ENCODE assay signal across 9 mouse cellular contexts in genomic region chr11:21079851-21080362, GRCm38 (mm10). TPM values are rescaled to one million over a fixed set of nuclear protein-coding genes. Genes with fewer than 3 reads are reported as not detected.
DNase-seq lines count a peak whose midpoint lies in the region; ATAC-seq and TF ChIP-seq lines count a peak whose summit lies in the region.
"Had no signal": no experiment of that assay in that cellular context is flagged by ENCODE, and none has a peak within 500 bp of the region (broad histone marks: within the 10 kb centered on the region; RNA-seq: fewer than 3 reads in every experiment).

No protein-coding gene starts in this region.

- no peaks in the 10 kb centered on the region for H3K79me2 ChIP-seq in liver, adult 2 months (ENCODE audit: control insufficient read depth, insufficient read depth, low read length)

- no peak for TF ChIP-seq CTCF in liver, adult 2 months (IDR thresholded peaks at IDR 0.05; ENCODE audit: low read depth, low read length)
- no peak for TF ChIP-seq CTCF in lung, embryonic 14.5 days (IDR thresholded peaks at IDR 0.05; ENCODE audit: low read depth)
- TF ChIP-seq CTCF in stomach, postnatal 0 days (IDR thresholded peaks at IDR 0.05; ENCODE audit: low read depth), result no peak

- no peak overlapping the region for H3K4me2 ChIP-seq in liver, embryonic 12.5 days
- H3K4me2 ChIP-seq in lung, embryonic 14.5 days, result no peak overlapping the region
- H3K4me2 ChIP-seq in stomach, postnatal 0 days (replicated peaks; ENCODE audit: low read depth), result no peak overlapping the region

- no peak overlapping the region; the same call in 1 of the 2 replicates for H3K4me3 ChIP-seq in liver, adult 2 months (ENCODE audit: insufficient read depth, low read depth, low read length)
- H3K4me3 ChIP-seq in liver, embryonic 12.5 days, result no peak overlapping the region
- H3K4me3 ChIP-seq in lung, embryonic 14.5 days (ENCODE audit: low read depth, low read length), result no peak overlapping the region
- no peak overlapping the region for H3K4me3 ChIP-seq in stomach, postnatal 0 days (ENCODE audit: low read depth, low read length)

- peaks cover 14% of the 10 kb centered on the region; the same call in 1 of the 2 replicates for H3K4me1 ChIP-seq in liver, adult 2 months (ENCODE audit: control insufficient read depth, insufficient read depth, low read length)
- peaks cover 12% of the 10 kb centered on the region for H3K4me1 ChIP-seq in liver, embryonic 12.5 days
- peaks cover 9% of the 10 kb centered on the region; the same call in 1 of the 2 replicates for H3K4me1 ChIP-seq in lung, embryonic 14.5 days (ENCODE audit: insufficient read depth)
- no peaks in the 10 kb centered on the region for H3K4me1 ChIP-seq in stomach, postnatal 0 days (replicated peaks; ENCODE audit: control insufficient read depth, insufficient read depth)

- TF ChIP-seq POLR2A in liver, adult 2 months (IDR thresholded peaks at IDR 0.05; ENCODE audit: extremely low read depth, insufficient read depth, low read length), result no peak

- no peak for TF ChIP-seq EP300 in stomach, postnatal 0 days (optimal IDR thresholded peaks at IDR 0.05)

- peak; percentile 16 for DNase-seq in adrenal gland, adult 2 months
- DNase-seq in adrenal gland, postnatal 14 days, result no peak
- DNase-seq in liver, adult 2 months (ENCODE audit: extremely low read depth, low read depth, low spot score), result peak; percentile 99
- peak; percentile 80 for DNase-seq in lung, embryonic 14.5 days
- no peak for DNase-seq in stomach, postnatal 0 days (ENCODE audit: low spot score)
- no peak for DNase-seq in right cerebral cortex, postnatal 25 days
- DNase-seq: kidney, postnatal 25 days had no signal

- no peaks in the 10 kb centered on the region for H3K27me3 ChIP-seq in liver, adult 2 months (ENCODE audit: control insufficient read depth, insufficient read depth, low read length)
- peaks cover 10% of the 10 kb centered on the region; the same call in 1 of the 2 replicates for H3K27me3 ChIP-seq in liver, embryonic 12.5 days (replicated peaks)
- H3K27me3 ChIP-seq in lung, embryonic 14.5 days (ENCODE audit: insufficient read depth, low read length), result no peaks in the 10 kb centered on the region
- no peaks in the 10 kb centered on the region for H3K27me3 ChIP-seq in stomach, postnatal 0 days (ENCODE audit: control insufficient read depth, insufficient read depth, low read length)

- 15% methylated on average over 3 of the region's 3 CpGs for WGBS in liver, adult 2 months
- WGBS in liver, embryonic 12.5 days (ENCODE audit: insufficient replicate concordance), result 43% methylated on average over 3 of the region's 3 CpGs
- 19% methylated on average over 3 of the region's 3 CpGs for WGBS in lung, embryonic 14.5 days
- 24% methylated on average over 3 of the region's 3 CpGs for WGBS in stomach, postnatal 0 days

- peak overlapping the region; percentile 100 for H3K27ac ChIP-seq in liver, adult 2 months (replicated peaks; ENCODE audit: insufficient read depth, low read depth, low read length)
- H3K27ac ChIP-seq in liver, embryonic 12.5 days, result no peak overlapping the region
- peak overlapping the region; percentile 32 for H3K27ac ChIP-seq in lung, embryonic 14.5 days (ENCODE audit: low read depth)
- H3K27ac ChIP-seq in stomach, postnatal 0 days (replicated peaks), result no peak overlapping the region

- H3K9ac ChIP-seq in liver, adult 2 months (ENCODE audit: low read depth, low read length), result peak overlapping the region; percentile 76
- no peak overlapping the region for H3K9ac ChIP-seq in liver, embryonic 12.5 days
- no peak overlapping the region for H3K9ac ChIP-seq in lung, embryonic 14.5 days
- no peak overlapping the region for H3K9ac ChIP-seq in stomach, postnatal 0 days (ENCODE audit: low read length)

- H3K36me3 ChIP-seq in liver, adult 2 months (ENCODE audit: control insufficient read depth, insufficient read depth, low read length), result no peaks in the 10 kb centered on the region
- no peaks in the 10 kb centered on the region for H3K36me3 ChIP-seq in liver, embryonic 12.5 days
- H3K36me3 ChIP-seq in lung, embryonic 14.5 days (ENCODE audit: insufficient read depth), result no peaks in the 10 kb centered on the region
- no peaks in the 10 kb centered on the region for H3K36me3 ChIP-seq in stomach, postnatal 0 days (ENCODE audit: control insufficient read depth, insufficient read depth, low read length)

- no peak for ATAC-seq in liver, embryonic 12.5 days
- ATAC-seq in lung, embryonic 14.5 days (ENCODE audit: insufficient read depth), result peak; percentile 49
- peak; percentile 74 for ATAC-seq in stomach, postnatal 0 days (ENCODE audit: low FRiP score, low TSS enrichment)
- ATAC-seq in cerebellum, adult (ENCODE audit: insufficient number of reproducible peaks, low FRiP score, low TSS enrichment), result no peak

- H3K9me3 ChIP-seq in liver, embryonic 12.5 days (replicated peaks), result no peaks in the 10 kb centered on the region
- H3K9me3 ChIP-seq in lung, embryonic 14.5 days (ENCODE audit: low read depth, low read length), result no peaks in the 10 kb centered on the region
- H3K9me3 ChIP-seq in stomach, postnatal 0 days (ENCODE audit: control insufficient read depth, low read length), result no peaks in the 10 kb centered on the region

RNA-seq across cellular contexts. Expression of gene Peli1, which starts 11.2 kb away (rescaled TPM):
- 10 to 100 TPM; 15.2 to 18.4 TPM for total RNA-seq in adrenal gland, adult 2 months (2021)
- polyA plus RNA-seq in adrenal gland, adult 2 months (2012; rRNA removed), result 17.1 and 22.8 TPM in 2 replicates
- 18.4 and 27.2 TPM in 2 replicates for total RNA-seq in adrenal gland, postnatal 14 days (2021)
- total RNA-seq in liver, adult 2 months (2014; rRNA removed), result 15.4 and 19.9 TPM in 2 replicates
- polyA plus RNA-seq in liver, adult 2 months (2012; rRNA removed), result 5.6 and 7.5 TPM in 2 replicates
- polyA plus RNA-seq in liver, embryonic 12.5 days (2016; fragmentation: Nextera tagmentation; extraction: Ambion mirVana), result 18.3 and 18.7 TPM in 2 replicates
- polyA plus RNA-seq in lung, embryonic 14.5 days (2014; fragmentation: Nextera tagmentation; extraction: Ambion mirVana), result 55.0 and 57.2 TPM in 2 replicates
- 23.8 and 25.3 TPM in 2 replicates for polyA plus RNA-seq in stomach, postnatal 0 days (2015; fragmentation: Nextera tagmentation; extraction: Ambion mirVana)

Comparison
In these comparisons a context has a peak if more than half of its experiments do, and no peak if none do; other contexts are left out.
1. DNase-seq: peak in adrenal gland, adult 2 months (single experiment), liver, adult 2 months (single experiment) and lung, embryonic 14.5 days (single experiment); none in adrenal gland, postnatal 14 days (single experiment), stomach, postnatal 0 days (single experiment) and right cerebral cortex, postnatal 25 days (single experiment).
2. H3K27ac ChIP-seq: peak in liver, adult 2 months (single experiment) and lung, embryonic 14.5 days (single experiment); none in liver, embryonic 12.5 days (single experiment) and stomach, postnatal 0 days (single experiment).
3. ATAC-seq: peak in lung, embryonic 14.5 days (single experiment) and stomach, postnatal 0 days (single experiment); none in liver, embryonic 12.5 days (single experiment) and cerebellum, adult (single experiment).